Comparison of ENCODE assay signal across 15 mouse cellular contexts in genomic region chr19:47524905-47525304, GRCm38 (mm10). TPM values are rescaled to one million over a fixed set of nuclear protein-coding genes. Genes with fewer than 3 reads are reported as not detected.
DNase-seq lines count a peak whose midpoint lies in the region; ATAC-seq lines count a peak whose summit lies in the region.
"Had no signal": no experiment of that assay in that cellular context is flagged by ENCODE, and none has a peak within 500 bp of the region (broad histone marks: within the 10 kb centered on the region; RNA-seq: fewer than 3 reads in every experiment).

No protein-coding gene starts in this region.

- DNase-seq in T-cell, adult 2 months (ENCODE audit: low spot score) = peak; percentile 57
- DNase-seq in kidney, postnatal 4 days = no peak
- DNase-seq in cerebellum, adult 9-10 months = no peak
- DNase-seq in urinary bladder, postnatal 4 days (ENCODE audit: low spot score in 2 of 2) = no peak
- DNase-seq: adrenal gland, postnatal 14 days; cerebellum, adult 18-20 months; cerebellum, postnatal 10 days; embryo, embryonic 11 days; heart, adult 18-20 months; heart, postnatal 10 days; heart, postnatal 4 days had no signal

- peak; percentile 55 to 66 for ATAC-seq in hematopoietic stem cell, adult 5-6 weeks (replicated peaks in 1 of 2; ENCODE audit: insufficient read depth in 1 of 2, low FRiP score in 2 of 2, low TSS enrichment in 1 of 2, low read depth in 1 of 2, poor library complexity in 2 of 2, severe bottlenecking in 2 of 2)
- 0 out of 2 replicates have a peak, but pooled peaks have one; percentile 10 for ATAC-seq in neutrophil, adult 5-6 weeks (ENCODE audit: extremely low read depth, insufficient number of reproducible peaks, low FRiP score, poor library complexity, severe bottlenecking)
- ATAC-seq: forebrain, embryonic 14.5 days; hindbrain, postnatal 0 days had no signal

RNA-seq across cellular contexts. Expression of gene Stn1, which starts 12.4 kb away (rescaled TPM):
- total RNA-seq in hematopoietic stem cell, adult 5-6 weeks (2017) = 17.1 and 19.8 TPM in 2 replicates
- 25.0 and 26.6 TPM in 2 replicates for total RNA-seq in neutrophil, adult 5-6 weeks (2017)

RNA-seq across cellular contexts. Expression of gene Slk, which starts 54.6 kb away (rescaled TPM):
- total RNA-seq in hematopoietic stem cell, adult 5-6 weeks (2017) = 170 and 191 TPM in 2 replicates
- 165 and 167 TPM in 2 replicates for total RNA-seq in neutrophil, adult 5-6 weeks (2017)
